Mouse (Mus musculus) macrophage (primary cell): Measurements from ENCODE around the gene Adgrb2. TPM values are rescaled to one million over a fixed set of nuclear protein-coding genes. Genes with fewer than 3 reads are reported as not detected.

Source experiments
- H3K27ac ChIP-seq: fragments of 350-480 bp; formaldehyde crosslinking; 2 replicates; pipeline ENCODE4 v1.9.0; 2021
- H3K36me3 ChIP-seq: fragments of 350-480 bp; formaldehyde crosslinking; 2 replicates; pipeline ENCODE4 v1.9.0; 2021; ENCODE audit errors: inconsistent target
- H3K4me3 ChIP-seq: fragments of 350-480 bp; formaldehyde crosslinking; 2 replicates; pipeline ENCODE4 v1.9.0; 2021; ENCODE audit errors: inconsistent target
- H3K79me2 ChIP-seq: fragments of 350-480 bp; formaldehyde crosslinking; 2 replicates; pipeline ENCODE4 v1.9.0; 2021; ENCODE audit errors: inconsistent target
- WGBS: methylation state at CpG from one replicate; pipeline ENCODE4 v1.1.7; 2026; ENCODE audit warnings: inconsistent platforms; ENCODE audit not compliant: missing documents; 5-methylcytosine and 5-hydroxymethylcytosine counted together
- polyA plus RNA-seq: library from polyadenylated mRNA; stranded (reverse); fragments of 250-400 nt; gene quantifications from 3 replicates; pipeline ENCODE4 v1.2.4, GENCODE M21; 2018; ENCODE audit warnings: inconsistent platforms

The Adgrb2 gene
- polyA plus RNA-seq, 1 experiment from 2014 or later: not detected

GRCm38 (mm10) chr4:130033496-130033895 lies 48.8 kb downstream of the Adgrb2 start:
- Histone ChIP-seq H3K36me3 (no peaks in the 10 kb centered on the region), H3K79me2 (no peaks in the 10 kb centered on the region), H3K27ac (no peak overlapping the region), H3K4me3 (no peak overlapping the region)
- WGBS: 96% methylated on average over 7 of the region's 7 CpGs

- WGBS: 16% methylated on average over 8 of the region's 8 CpGs
- Histone ChIP-seq H3K4me3 (no peak overlapping the region), H3K79me2 (no peaks in the 10 kb centered on the region), H3K27ac (no peak overlapping the region), H3K36me3 (no peaks in the 10 kb centered on the region)
Measured at GRCm38 (mm10) chr4:130036112-130036511, 51.4 kb downstream of the Adgrb2 start.

- Histone ChIP-seq H3K4me3 (no peak overlapping the region), H3K27ac (no peak overlapping the region), H3K36me3 (no peaks in the 10 kb centered on the region), H3K79me2 (no peaks in the 10 kb centered on the region)
- 51% methylated on average over 23 of the region's 23 CpGs for WGBS
Measured at GRCm38 (mm10) chr4:130036573-130037401, 52.1 kb downstream of the Adgrb2 start.

- H3K4me3 ChIP-seq: no peak overlapping the region
- no peaks in the 10 kb centered on the region for H3K79me2 ChIP-seq
- H3K36me3 ChIP-seq: no peaks in the 10 kb centered on the region
- WGBS: 77% methylated on average over 5 of the region's 5 CpGs
- H3K27ac ChIP-seq: no peak overlapping the region
Measured at GRCm38 (mm10) chr4:130039351-130039750, 54.7 kb downstream of the Adgrb2 start.

- Histone ChIP-seq H3K27ac (no peak overlapping the region), H3K4me3 (no peak overlapping the region), H3K36me3 (no peaks in the 10 kb centered on the region), H3K79me2 (no peaks in the 10 kb centered on the region)
- 93% methylated on average over 11 of the region's 11 CpGs for WGBS
Measured at GRCm38 (mm10) chr4:130041076-130041475, 56.4 kb downstream of the Adgrb2 start.

- H3K36me3 ChIP-seq: no peaks in the 10 kb centered on the region
- 87% methylated on average over 7 of the region's 9 CpGs for WGBS
- no peak overlapping the region for H3K4me3 ChIP-seq
- no peaks in the 10 kb centered on the region for H3K79me2 ChIP-seq
- H3K27ac ChIP-seq: no peak overlapping the region
Measured at GRCm38 (mm10) chr4:130044211-130044610, 59.5 kb downstream of the Adgrb2 start.

- no peaks in the 10 kb centered on the region for H3K79me2 ChIP-seq
- WGBS: 8% methylated on average over 14 of the region's 14 CpGs
- H3K4me3 ChIP-seq: no peak overlapping the region
- H3K27ac ChIP-seq: no peak overlapping the region
- H3K36me3 ChIP-seq: no peaks in the 10 kb centered on the region
Measured at GRCm38 (mm10) chr4:130045609-130046008, 60.9 kb downstream of the Adgrb2 start.

GRCm38 (mm10) chr4:130047331-130048202 lies 62.9 kb downstream of the Adgrb2 start, which contains the start of gene Col16a1:
TSS of gene Col16a1 (plus strand) at chr4:130047840.
- H3K27ac ChIP-seq: no peak within 1 kb of the TSS
- no peaks in the 10 kb centered on the region for H3K79me2 ChIP-seq
- no peaks in the 10 kb centered on the region for H3K36me3 ChIP-seq
- no peak within 1 kb of the TSS for H3K4me3 ChIP-seq
- WGBS: 13% methylated on average over 40 of the region's 46 CpGs

GRCm38 (mm10) chr4:130048203-130048479 lies 63.5 kb downstream of the Adgrb2 start:
- H3K36me3 ChIP-seq: no peaks in the 10 kb centered on the region
- H3K79me2 ChIP-seq: no peaks in the 10 kb centered on the region
- H3K27ac ChIP-seq: no peak overlapping the region
- 63% methylated on average over 4 of the region's 4 CpGs for WGBS
- H3K4me3 ChIP-seq: no peak overlapping the region

- 83% methylated on average over 8 of the region's 8 CpGs for WGBS
- Histone ChIP-seq H3K4me3 (no peak overlapping the region), H3K27ac (no peak overlapping the region), H3K36me3 (no peaks in the 10 kb centered on the region), H3K79me2 (no peaks in the 10 kb centered on the region)
Measured at GRCm38 (mm10) chr4:130050056-130050824, 65.6 kb downstream of the Adgrb2 start.

- no peak overlapping the region for H3K27ac ChIP-seq
- 94% methylated on average over 3 of the region's 3 CpGs for WGBS
Measured at GRCm38 (mm10) chr4:130052283-130052682, 67.6 kb downstream of the Adgrb2 start.

GRCm38 (mm10) chr4:130053111-130053510 lies 68.4 kb downstream of the Adgrb2 start:
- Histone ChIP-seq H3K27ac (no peak overlapping the region), H3K79me2 (no peaks in the 10 kb centered on the region), H3K4me3 (no peak overlapping the region), H3K36me3 (no peaks in the 10 kb centered on the region)
- WGBS: 92% methylated on average over 9 of the region's 9 CpGs

More at GRCm38 (mm10) chr4:130052283-130052682, 67.6 kb downstream of the Adgrb2 start:
- no peaks in the 10 kb centered on the region for H3K79me2 ChIP-seq
- no peaks in the 10 kb centered on the region for H3K36me3 ChIP-seq
- H3K4me3 ChIP-seq: no peak overlapping the region

- H3K36me3 ChIP-seq: no peaks in the 10 kb centered on the region
- H3K79me2 ChIP-seq: no peaks in the 10 kb centered on the region
- WGBS: 67% methylated on average over 1 of the region's 1 CpGs
- H3K27ac ChIP-seq: no peak overlapping the region
- H3K4me3 ChIP-seq: no peak overlapping the region
Measured at GRCm38 (mm10) chr4:130054727-130055126, 70.1 kb downstream of the Adgrb2 start.

- H3K36me3 ChIP-seq: no peaks in the 10 kb centered on the region
Measured at GRCm38 (mm10) chr4:130055160-130056010, 70.7 kb downstream of the Adgrb2 start.

More at GRCm38 (mm10) chr4:130055160-130056010, 70.7 kb downstream of the Adgrb2 start:
- 91% methylated on average over 8 of the region's 14 CpGs for WGBS
- no peaks in the 10 kb centered on the region for H3K79me2 ChIP-seq
- H3K4me3 ChIP-seq: no peak overlapping the region
- no peak overlapping the region for H3K27ac ChIP-seq
